Mouse (Mus musculus) MEL (cell line): ENCODE results near the gene Kxd1. TPM values are rescaled to one million over a fixed set of nuclear protein-coding genes. Genes with fewer than 3 reads are reported as not detected.

Source experiments
- DNase-seq: peaks from one replicate; pipeline ENCODE4 v3.0.0; 2011; ENCODE audit warnings: low read depth, low spot score
- H3K27ac ChIP-seq: 2 replicates; pipeline ENCODE4 v1.5.1; 2012; ENCODE audit warnings: low read depth, mild to moderate bottlenecking, control low read depth, low read length, moderate library complexity; ENCODE audit not compliant: control insufficient read depth
- H3K27me3 ChIP-seq, 2 experiments: fragments of 150-350 bp in 1 of 2; sonication (generic) in 1 of 2; 2 replicates each; pipeline ENCODE4 v1.6.1; 2012; ENCODE audit warnings: low read length in 2 of 2, mild to moderate bottlenecking in 2 of 2, improper control_type of control experiment in 1 of 2, moderate library complexity in 1 of 2; ENCODE audit not compliant: insufficient read depth in 2 of 2, control insufficient read depth in 1 of 2
- H3K36me3 ChIP-seq, 2 experiments: 2 replicates each; pipeline ENCODE4 v1.6.1; 2012 to 2014; ENCODE audit warnings: low read length in 2 of 2, improper control_type of control experiment in 1 of 2, inconsistent platforms in 1 of 2, mild to moderate bottlenecking in 1 of 2; ENCODE audit not compliant: insufficient read depth in 2 of 2, control insufficient read depth in 1 of 2
- H3K4me1 ChIP-seq, 2 experiments: fragments of 150-350 bp in 1 of 2; sonication (generic) in 1 of 2; 2 replicates each; pipeline ENCODE4 v1.6.1; 2012; ENCODE audit warnings: low read length in 2 of 2, improper control_type of control experiment in 1 of 2, mild to moderate bottlenecking in 1 of 2; ENCODE audit not compliant: insufficient read depth in 2 of 2, control insufficient read depth in 1 of 2
- H3K4me3 ChIP-seq, 2 experiments: fragments of 150-350 bp in 1 of 2; sonication (generic) in 1 of 2; 2 replicates each; pipeline ENCODE4 v1.5.1; 2012; ENCODE audit warnings: low read depth in 2 of 2, low read length in 2 of 2, mild to moderate bottlenecking in 2 of 2, moderate library complexity in 2 of 2, control low read depth in 1 of 2, improper control_type of control experiment in 1 of 2; ENCODE audit not compliant: control insufficient read depth in 1 of 2, insufficient read depth in 1 of 2
- H3K79me2 ChIP-seq: 2 replicates; pipeline ENCODE4 v1.6.1; 2012; ENCODE audit warnings: mild to moderate bottlenecking, low read length, moderate library complexity; ENCODE audit not compliant: control insufficient read depth, poor library complexity, insufficient read depth
- H3K9ac ChIP-seq: 2 replicates; pipeline ENCODE4 v1.6.1; 2012; ENCODE audit warnings: low read depth, mild to moderate bottlenecking, control low read depth, low read length, moderate library complexity; ENCODE audit not compliant: control insufficient read depth, poor library complexity, severe bottlenecking
- H3K9me3 ChIP-seq: fragments of 150-350 bp; sonication (generic); replicated peaks from 2 replicates; pipeline ENCODE4 v1.6.1; 2012; ENCODE audit warnings: mild to moderate bottlenecking, low read length, improper control_type of control experiment, moderate library complexity; ENCODE audit not compliant: insufficient read depth
- BHLHE40 ChIP-seq: IDR thresholded peaks from 2 replicates; pipeline ENCODE4 v1.6.1; 2012; ENCODE audit warnings: low read depth, mild to moderate bottlenecking, inconsistent platforms, low read length, improper control_type of control experiment, borderline replicate concordance
- CHD2 ChIP-seq: IDR thresholded peaks from 2 replicates; pipeline ENCODE4 v1.6.1; 2011; ENCODE audit warnings: low read length, improper control_type of control experiment
- CTCF ChIP-seq, 3 experiments: IDR thresholded peaks in 2 of 3; conservative IDR thresholded peaks in 1 of 3; 2 replicates each; pipeline ENCODE4 v1.5.1; 2011 to 2012; ENCODE audit warnings: low read length in 3 of 3, low read depth in 2 of 3, mild to moderate bottlenecking in 2 of 3, improper control_type of control experiment in 1 of 3, inconsistent platforms in 1 of 3, mixed read lengths in 1 of 3, moderate library complexity in 1 of 3; ENCODE audit not compliant: control insufficient read depth in 1 of 3, insufficient read depth in 1 of 3, poor library complexity in 1 of 3, severe bottlenecking in 1 of 3
- E2F4 ChIP-seq: IDR thresholded peaks from 2 replicates; pipeline ENCODE4 v1.6.1; 2011; ENCODE audit warnings: low read depth, low read length, improper control_type of control experiment, borderline replicate concordance
- ELF1 ChIP-seq: IDR thresholded peaks from 2 replicates; pipeline ENCODE4 v1.6.1; 2014; ENCODE audit warnings: low read depth, mild to moderate bottlenecking, inconsistent platforms, low read length, improper control_type of control experiment, moderate library complexity
- EP300 ChIP-seq, 2 experiments: IDR thresholded peaks; 2 replicates each; pipeline ENCODE4 v1.6.1; 2011; ENCODE audit warnings: improper control_type of control experiment in 2 of 2, low read length in 2 of 2, low read depth in 1 of 2, mild to moderate bottlenecking in 1 of 2
- ETS1 ChIP-seq: IDR thresholded peaks from 2 replicates; pipeline ENCODE4 v1.6.1; 2012; ENCODE audit warnings: low read depth, mild to moderate bottlenecking, inconsistent platforms, low read length, improper control_type of control experiment, moderate library complexity
- GATA1 ChIP-seq: IDR thresholded peaks from 2 replicates; pipeline ENCODE4 v1.6.1; 2011; ENCODE audit warnings: low read depth, low read length, improper control_type of control experiment
- HCFC1 ChIP-seq: IDR thresholded peaks from 2 replicates; pipeline ENCODE4 v1.6.1; 2012; ENCODE audit warnings: low read depth, mild to moderate bottlenecking, inconsistent platforms, low read length, improper control_type of control experiment, moderate library complexity
- JUND ChIP-seq: IDR thresholded peaks from 2 replicates; pipeline ENCODE4 v1.6.1; 2011; ENCODE audit warnings: low read depth, mild to moderate bottlenecking, improper control_type of control experiment, low read length
- KAT2A ChIP-seq: conservative IDR thresholded peaks from 2 replicates; pipeline ENCODE4 v1.6.1; 2012; ENCODE audit warnings: low read depth, low read length, improper control_type of control experiment, inconsistent platforms
- MAFK ChIP-seq: IDR thresholded peaks from 2 replicates; pipeline ENCODE4 v1.6.1; 2011; ENCODE audit warnings: low read depth, mild to moderate bottlenecking, low read length, improper control_type of control experiment, borderline replicate concordance
- MAX ChIP-seq: IDR thresholded peaks from 2 replicates; pipeline ENCODE4 v1.6.1; 2011; ENCODE audit warnings: low read length, improper control_type of control experiment
- MYB ChIP-seq: IDR thresholded peaks from 2 replicates; pipeline ENCODE4 v1.6.1; 2011; ENCODE audit warnings: mild to moderate bottlenecking, low read depth, low read length, improper control_type of control experiment
- MYC ChIP-seq: IDR thresholded peaks from 2 replicates; pipeline ENCODE4 v1.6.1; 2011; ENCODE audit warnings: low read depth, mild to moderate bottlenecking, low read length, improper control_type of control experiment, moderate library complexity
- NRF1 ChIP-seq: IDR thresholded peaks from 2 replicates; pipeline ENCODE4 v1.6.1; 2014; ENCODE audit warnings: low read depth, mild to moderate bottlenecking, inconsistent platforms, low read length, improper control_type of control experiment, moderate library complexity; ENCODE audit not compliant: poor library complexity, insufficient read depth, severe bottlenecking
- POLR2A ChIP-seq, 2 experiments: IDR thresholded peaks; 2 replicates each; pipeline ENCODE4 v1.6.1; 2011 to 2012; ENCODE audit warnings: low read length in 2 of 2, mild to moderate bottlenecking in 2 of 2, control low read depth in 1 of 2, improper control_type of control experiment in 1 of 2, low read depth in 1 of 2, moderate library complexity in 1 of 2; ENCODE audit not compliant: control insufficient read depth in 1 of 2, insufficient read depth in 1 of 2, poor library complexity in 1 of 2
- POLR2AphosphoS2 ChIP-seq: IDR thresholded peaks from 2 replicates; pipeline ENCODE4 v1.6.1; 2011; ENCODE audit warnings: low read length, improper control_type of control experiment
- POLR2AphosphoS5 ChIP-seq: IDR thresholded peaks from 2 replicates; pipeline ENCODE4 v1.6.1; 2012; ENCODE audit warnings: low read depth, borderline replicate concordance, mild to moderate bottlenecking, inconsistent platforms, low read length, moderate library complexity, mixed read lengths
- RAD21 ChIP-seq: IDR thresholded peaks from 2 replicates; pipeline ENCODE4 v1.6.1; 2011; ENCODE audit warnings: mild to moderate bottlenecking, low read depth, low read length, improper control_type of control experiment
- RCOR1 ChIP-seq: IDR thresholded peaks from 2 replicates; pipeline ENCODE4 v1.6.1; 2012; ENCODE audit warnings: low read depth, mild to moderate bottlenecking, inconsistent platforms, low read length, improper control_type of control experiment
- SMC3 ChIP-seq: IDR thresholded peaks from 2 replicates; pipeline ENCODE4 v1.6.1; 2011; ENCODE audit warnings: low read depth, low read length, improper control_type of control experiment
- TAL1 ChIP-seq: IDR thresholded peaks from 2 replicates; pipeline ENCODE4 v1.6.1; 2012; ENCODE audit warnings: mild to moderate bottlenecking, inconsistent platforms, low read length, moderate library complexity, mixed read lengths
- TBP ChIP-seq: IDR thresholded peaks from 2 replicates; pipeline ENCODE4 v1.8.0; 2011; ENCODE audit warnings: low read depth, low read length, improper control_type of control experiment
- UBTF ChIP-seq: IDR thresholded peaks from 2 replicates; pipeline ENCODE4 v1.6.1; 2012; ENCODE audit warnings: low read depth, mild to moderate bottlenecking, inconsistent platforms, low read length, improper control_type of control experiment, moderate library complexity, borderline replicate concordance; ENCODE audit not compliant: insufficient read depth
- USF2 ChIP-seq, 2 experiments: IDR thresholded peaks; 2 replicates each; pipeline ENCODE4 v1.6.1; 2011 to 2012; ENCODE audit warnings: improper control_type of control experiment in 2 of 2, low read length in 2 of 2, borderline replicate concordance in 1 of 2, inconsistent platforms in 1 of 2, low read depth in 1 of 2, mild to moderate bottlenecking in 1 of 2; ENCODE audit not compliant: insufficient read depth in 1 of 2
- ZC3H11A ChIP-seq: IDR thresholded peaks from 2 replicates; pipeline ENCODE4 v1.6.1; 2012; ENCODE audit warnings: low read depth, mild to moderate bottlenecking, inconsistent platforms, low read length, improper control_type of control experiment
- ZKSCAN1 ChIP-seq: IDR thresholded peaks from 2 replicates; pipeline ENCODE4 v1.6.1; 2012; ENCODE audit warnings: low read depth, mild to moderate bottlenecking, inconsistent platforms, low read length, improper control_type of control experiment, moderate library complexity
- ZMIZ1 ChIP-seq: IDR thresholded peaks from 2 replicates; pipeline ENCODE4 v1.6.1; 2012; ENCODE audit warnings: low read depth, mild to moderate bottlenecking, inconsistent platforms, low read length, improper control_type of control experiment, moderate library complexity
- ZNF384 ChIP-seq: IDR thresholded peaks from 2 replicates; pipeline ENCODE4 v1.6.1; 2012; ENCODE audit warnings: low read depth, mild to moderate bottlenecking, inconsistent platforms, low read length, improper control_type of control experiment
- polyA plus RNA-seq, 2 experiments: library from polyadenylated mRNA; stranded (reverse) in 1 of 2; unstranded in 1 of 2; fragments of >175 nt in 1 of 2; fragments of >200 nt in 1 of 2; gene quantifications; 2 replicates each; pipeline versions ENCODE4 v1.2.1 to v1.2.4; 2012; ENCODE audit warnings: low replicate concordance in 2 of 2, low read depth in 1 of 2; ENCODE audit not compliant: insufficient read length in 2 of 2, insufficient read depth in 1 of 2, missing spikeins in 1 of 2
- total RNA-seq: library from RNA; depleted of rRNA; stranded (reverse); fragments of 300-350 nt; gene quantifications from 2 replicates; pipeline ENCODE4 v1.2.3, GENCODE M21; 2012

The Kxd1 gene
- total and polyA plus RNA-seq, 3 experiments = 54.4 to 77.4 TPM; not detected in 1

DNA sequence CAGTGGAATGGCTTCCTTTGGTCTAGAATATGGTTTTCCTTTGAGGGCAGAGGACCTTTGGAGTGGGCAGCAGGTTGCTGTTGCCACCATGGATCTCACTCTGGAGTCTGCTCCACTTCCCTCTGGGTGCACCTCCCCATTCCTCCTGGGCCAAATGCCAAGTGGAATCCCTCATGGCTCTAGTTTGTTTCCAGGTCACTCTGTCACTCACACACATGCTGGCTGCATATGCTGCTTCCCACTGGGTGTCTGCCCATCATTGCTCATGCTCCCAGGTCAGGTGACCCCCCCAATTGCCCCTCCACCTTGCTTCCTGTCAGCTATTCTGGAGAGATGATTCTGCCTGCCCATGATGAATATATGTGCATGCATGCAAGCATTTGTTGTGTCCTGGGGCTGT lies 26.0 kb upstream of the Kxd1 start:
- peaks cover 0 to 3% of the 10 kb centered on the region in 2 experiments; a peak in 1 of 4 replicates for H3K36me3 ChIP-seq
- H3K4me1 ChIP-seq = peaks cover 2 to 8% of the 10 kb centered on the region in 2 experiments; a peak in 2 of 4 replicates
- H3K9ac ChIP-seq = no peak overlapping the region
- no peak overlapping the region for H3K27ac ChIP-seq
- TF ChIP-seq ZKSCAN1 (no peak), ETS1 (no peak), MYB (no peak), POLR2AphosphoS5 (no peak), ZMIZ1 (no peak), CTCF (IDR thresholded peaks at IDR 0.05 in 2 of 3, conservative IDR thresholded peaks at IDR 0.05 in 1 of 3; ENCODE audit: control insufficient read depth in 1 of 3, insufficient read depth in 1 of 3, low read depth in 2 of 3, low read length in 3 of 3, poor library complexity in 1 of 3, severe bottlenecking in 1 of 3) (no peak), CHD2 (no peak), HCFC1 (no peak), SMC3 (no peak), MAFK (no peak), ELF1 (no peak), BHLHE40 (no peak), TBP (no peak), POLR2A (IDR thresholded peaks at IDR 0.05; ENCODE audit: control insufficient read depth in 1 of 2, insufficient read depth in 1 of 2, low read depth in 1 of 2, low read length in 2 of 2, poor library complexity in 1 of 2) (no peak), UBTF (no peak), EP300 (IDR thresholded peaks at IDR 0.05; ENCODE audit: low read depth in 1 of 2, low read length in 2 of 2) (no peak), NRF1 (no peak), JUND (no peak), USF2 (IDR thresholded peaks at IDR 0.05; ENCODE audit: borderline replicate concordance in 1 of 2, insufficient read depth in 1 of 2, low read depth in 1 of 2, low read length in 2 of 2) (no peak)
- DNase-seq = no peak
- peaks cover 22% of the 10 kb centered on the region for H3K79me2 ChIP-seq
- H3K27me3 ChIP-seq = no peaks in the 10 kb centered on the region
- no peak overlapping the region for H3K4me3 ChIP-seq
- H3K9me3 ChIP-seq = no peaks in the 10 kb centered on the region

DNA sequence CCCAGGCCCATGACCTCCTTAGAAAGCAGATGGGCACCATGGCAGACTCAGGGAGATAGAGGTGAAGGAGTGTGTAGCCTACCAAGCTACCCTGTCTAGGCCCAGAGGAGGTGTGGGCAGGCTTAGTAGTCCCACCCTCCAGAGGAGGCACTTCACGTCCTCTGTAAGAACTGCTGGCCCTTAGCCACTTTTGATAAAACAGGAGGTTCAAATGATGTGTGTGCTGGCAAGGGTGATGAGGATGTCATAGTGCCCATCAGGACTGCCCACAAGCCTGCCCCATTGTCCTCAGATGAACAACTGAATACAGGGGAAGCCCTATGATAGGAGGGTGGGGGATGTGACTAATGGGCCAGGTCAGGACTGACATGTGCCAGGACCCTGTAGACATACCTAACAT lies 25.1 kb upstream of the Kxd1 start:
- no peaks in the 10 kb centered on the region for H3K27me3 ChIP-seq
- no peak overlapping the region for H3K27ac ChIP-seq
- no peak overlapping the region for H3K4me3 ChIP-seq
- H3K79me2 ChIP-seq = peaks cover 31% of the 10 kb centered on the region
- TF ChIP-seq TAL1 (no peak), CTCF (IDR thresholded peaks at IDR 0.05 in 2 of 3, conservative IDR thresholded peaks at IDR 0.05 in 1 of 3; ENCODE audit: control insufficient read depth in 1 of 3, insufficient read depth in 1 of 3, low read depth in 2 of 3, low read length in 3 of 3, poor library complexity in 1 of 3, severe bottlenecking in 1 of 3) (no peak), MAX (no peak), USF2 (IDR thresholded peaks at IDR 0.05; ENCODE audit: borderline replicate concordance in 1 of 2, insufficient read depth in 1 of 2, low read depth in 1 of 2, low read length in 2 of 2) (no peak), ZMIZ1 (no peak), POLR2A (IDR thresholded peaks at IDR 0.05; ENCODE audit: control insufficient read depth in 1 of 2, insufficient read depth in 1 of 2, low read depth in 1 of 2, low read length in 2 of 2, poor library complexity in 1 of 2) (no peak), KAT2A (no peak), POLR2AphosphoS5 (no peak), ZC3H11A (no peak), MYC (no peak), MYB (no peak), RAD21 (no peak), ZKSCAN1 (no peak), E2F4 (no peak), EP300 (IDR thresholded peaks at IDR 0.05; ENCODE audit: low read depth in 1 of 2, low read length in 2 of 2) (no peak), UBTF (no peak), POLR2AphosphoS2 (no peak), GATA1 (no peak), ZNF384 (no peak), RCOR1 (no peak)
- H3K9ac ChIP-seq = no peak overlapping the region
- peaks cover 1 to 4% of the 10 kb centered on the region in 2 experiments; a peak in 2 of 4 replicates for H3K4me1 ChIP-seq
- no peak for DNase-seq
- no peaks in the 10 kb centered on the region for H3K9me3 ChIP-seq
- no peaks in the 10 kb centered on the region for H3K36me3 ChIP-seq
